Mouse (Mus musculus) intestine, postnatal 0 days (tissue): Measurements from ENCODE around the gene Fam122c. TPM values are rescaled to one million over a fixed set of nuclear protein-coding genes. Genes with fewer than 3 reads are reported as not detected.

ENCODE experiments used
- ATAC-seq: fragments of 200-750 bp; cut with Nextera tagmentation; 2 replicates; pipeline ENCODE4 v1.8.0; 2017; ENCODE audit warnings: mild to moderate bottlenecking, moderate TSS enrichment, moderate library complexity
- H3K27ac ChIP-seq: fragments of 300-500 bp; sonication (generic); 2 replicates; pipeline ENCODE4 v1.5.1; 2014; ENCODE audit warnings: mild to moderate bottlenecking, low read depth, low read length, moderate library complexity
- H3K27me3 ChIP-seq: fragments of 300-500 bp; sonication (generic); replicated peaks from 2 replicates; pipeline ENCODE4 v1.6.1; 2014; ENCODE audit warnings: low read length, mixed read lengths; ENCODE audit not compliant: control insufficient read depth, insufficient read depth
- H3K36me3 ChIP-seq: fragments of 300-500 bp; sonication (generic); 2 replicates; pipeline ENCODE4 v1.6.1; 2014; ENCODE audit warnings: mild to moderate bottlenecking, moderate library complexity; ENCODE audit not compliant: control insufficient read depth, insufficient read depth
- H3K4me1 ChIP-seq: fragments of 300-500 bp; sonication (generic); replicated peaks from 2 replicates; pipeline ENCODE4 v1.6.1; 2014; ENCODE audit warnings: antibody characterized with exemption, low read length, mixed read lengths; ENCODE audit not compliant: control insufficient read depth, insufficient read depth
- H3K4me2 ChIP-seq: fragments of 300-500 bp; sonication (generic); replicated peaks from 2 replicates; pipeline ENCODE4 v1.6.1; 2014; ENCODE audit warnings: low read depth, mild to moderate bottlenecking, moderate library complexity
- H3K4me3 ChIP-seq: fragments of 300-500 bp; sonication (generic); 2 replicates; pipeline ENCODE4 v1.5.1; 2014; ENCODE audit warnings: low read depth, low read length
- H3K9ac ChIP-seq: fragments of 300-500 bp; sonication (generic); 2 replicates; pipeline ENCODE4 v1.6.1; 2014; ENCODE audit warnings: mild to moderate bottlenecking, low read depth, low read length
- H3K9me3 ChIP-seq: fragments of 300-500 bp; sonication (generic); 2 replicates; pipeline ENCODE4 v1.6.1; 2016; ENCODE audit warnings: mixed run types; ENCODE audit not compliant: control insufficient read depth
- CTCF ChIP-seq: sonication (generic); IDR thresholded peaks from 2 replicates; pipeline ENCODE4 v1.5.1; 2016; ENCODE audit warnings: low read depth, mild to moderate bottlenecking, control low read depth, antibody characterized with exemption, moderate library complexity
- WGBS: fragments of 180-500 bp; shearing (Covaris S2); extraction: QIAGEN DNeasy Blood & Tissue Kit; methylation state at CpG from one replicate; pipeline ENCODE4 v1.1.7; 2014; 5-methylcytosine and 5-hydroxymethylcytosine counted together
- polyA plus RNA-seq: library from polyadenylated mRNA; unstranded; fragments of >200 nt; fragmentation: Nextera tagmentation; extraction: Ambion mirVana; gene quantifications from 2 replicates; pipeline ENCODE4 v1.2.1, GENCODE M21; 2015

The Fam122c gene
- polyA plus RNA-seq = not detected in 2 replicates

- TF ChIP-seq CTCF = no peak
- Histone ChIP-seq H3K9me3 (no peaks in the 10 kb centered on the region), H3K4me3 (no peak within 1 kb of the TSS), H3K4me2 (no peak within 1 kb of the TSS), H3K9ac (no peak within 1 kb of the TSS), H3K36me3 (no peaks in the 10 kb centered on the region), H3K4me1 (no peaks in the 10 kb centered on the region), H3K27ac (no peak within 1 kb of the TSS), H3K27me3 (no peaks in the 10 kb centered on the region)
- 45% methylated on average over 1 of the region's 1 CpGs for whole genome bisulfite sequencing
- no peak for ATAC-seq
Measured at GRCm38 (mm10) chrX:53273124-53273523, at the start of gene Fam122c. Gene Fam122c (plus strand): TSS chrX:53273424.

DNA sequence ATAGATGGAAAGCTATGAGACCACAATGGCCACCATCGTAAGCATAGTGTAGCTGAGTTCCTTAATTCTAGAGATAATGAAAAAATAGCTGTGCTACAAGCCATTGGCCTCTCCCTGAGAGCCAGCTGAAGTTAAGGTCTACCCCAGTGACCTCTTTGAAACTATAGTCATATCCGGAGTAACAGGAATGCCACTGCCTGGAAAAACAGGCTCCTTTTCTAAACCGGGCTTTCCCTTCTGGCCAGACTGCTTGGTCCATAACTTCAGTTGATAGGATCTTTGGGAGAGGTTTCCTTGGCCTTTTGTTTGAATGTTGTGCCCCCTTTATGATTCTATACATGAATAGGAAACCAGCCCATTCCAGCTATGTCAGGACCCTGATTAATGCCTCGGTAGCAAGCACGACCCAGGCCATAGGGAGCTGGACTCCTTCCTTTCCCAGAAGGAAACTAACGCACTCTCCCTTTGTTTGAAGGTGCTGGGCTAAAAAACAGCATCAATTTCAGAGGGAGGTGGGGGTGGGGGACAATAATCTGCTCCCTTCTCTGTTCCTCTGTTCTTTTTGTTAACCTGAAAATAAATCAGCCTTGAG is 48.8 kb upstream of the Fam122c start:
- Histone ChIP-seq H3K9ac (no peak overlapping the region), H3K27me3 (no peaks in the 10 kb centered on the region), H3K36me3 (no peaks in the 10 kb centered on the region), H3K27ac (no peak overlapping the region), H3K4me1 (no peaks in the 10 kb centered on the region), H3K9me3 (no peaks in the 10 kb centered on the region), H3K4me3 (no peak overlapping the region), H3K4me2 (no peak overlapping the region)
- WGBS = 63% methylated on average over 6 of the region's 6 CpGs
- ATAC-seq = no peak
- no peak for TF ChIP-seq CTCF

- WGBS = 34% methylated on average over 13 of the region's 13 CpGs
Measured at GRCm38 (mm10) chrX:53231965-53232364, 41.3 kb upstream of the Fam122c start.

GRCm38 (mm10) chrX:53233689-53234088 is 39.5 kb upstream of the Fam122c start:
- ATAC-seq = no peak
- WGBS = 43% methylated on average over 4 of the region's 4 CpGs

More at GRCm38 (mm10) chrX:53231965-53232364, 41.3 kb upstream of the Fam122c start:
- H3K9ac ChIP-seq = peak overlapping the region; percentile 22; the same call in 1 of the 2 replicates
- H3K4me3 ChIP-seq = peak overlapping the region; percentile 23
- no peak for ATAC-seq
- no peaks in the 10 kb centered on the region for H3K27me3 ChIP-seq
- no peak overlapping the region for H3K27ac ChIP-seq
- H3K9me3 ChIP-seq = no peaks in the 10 kb centered on the region
- H3K4me2 ChIP-seq = peak overlapping the region; percentile 56
- no peaks in the 10 kb centered on the region for H3K4me1 ChIP-seq
- TF ChIP-seq CTCF = no peak
- H3K36me3 ChIP-seq = no peaks in the 10 kb centered on the region

DNA sequence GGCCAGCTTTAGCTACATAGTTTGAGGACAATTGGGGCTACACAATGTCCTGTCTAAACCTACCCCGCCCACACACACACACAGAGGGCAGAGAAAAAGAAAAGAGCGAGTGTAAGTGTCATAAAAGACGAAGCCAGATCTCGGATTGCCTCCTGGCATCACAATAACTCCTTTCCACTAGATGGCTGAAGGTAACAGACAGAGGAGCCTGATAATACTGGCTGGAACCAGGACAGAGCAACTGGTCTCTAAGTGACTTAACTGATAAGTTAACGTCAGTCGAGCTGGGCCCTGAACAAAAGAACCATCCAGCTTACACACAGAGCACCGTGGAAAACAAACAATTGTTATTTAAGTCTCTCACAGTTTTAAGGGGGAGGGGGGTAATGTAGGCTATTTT is 36.8 kb upstream of the Fam122c start:
- no peak for ATAC-seq
- H3K27me3 ChIP-seq = no peaks in the 10 kb centered on the region
- no peak overlapping the region for H3K4me3 ChIP-seq
- no peak for TF ChIP-seq CTCF
- no peak overlapping the region for H3K9ac ChIP-seq
- H3K36me3 ChIP-seq = no peaks in the 10 kb centered on the region
- no peaks in the 10 kb centered on the region for H3K9me3 ChIP-seq
- no peak overlapping the region for H3K4me2 ChIP-seq
- H3K27ac ChIP-seq = no peak overlapping the region
- H3K4me1 ChIP-seq = no peaks in the 10 kb centered on the region
- 61% methylated on average over 7 of the region's 7 CpGs for WGBS

More at GRCm38 (mm10) chrX:53233689-53234088, 39.5 kb upstream of the Fam122c start:
- Histone ChIP-seq H3K27me3 (no peaks in the 10 kb centered on the region), H3K9me3 (no peaks in the 10 kb centered on the region), H3K4me3 (no peak overlapping the region), H3K27ac (no peak overlapping the region), H3K4me1 (no peaks in the 10 kb centered on the region), H3K4me2 (no peak overlapping the region), H3K9ac (no peak overlapping the region), H3K36me3 (no peaks in the 10 kb centered on the region)
- TF ChIP-seq CTCF = peak; percentile 65

DNA sequence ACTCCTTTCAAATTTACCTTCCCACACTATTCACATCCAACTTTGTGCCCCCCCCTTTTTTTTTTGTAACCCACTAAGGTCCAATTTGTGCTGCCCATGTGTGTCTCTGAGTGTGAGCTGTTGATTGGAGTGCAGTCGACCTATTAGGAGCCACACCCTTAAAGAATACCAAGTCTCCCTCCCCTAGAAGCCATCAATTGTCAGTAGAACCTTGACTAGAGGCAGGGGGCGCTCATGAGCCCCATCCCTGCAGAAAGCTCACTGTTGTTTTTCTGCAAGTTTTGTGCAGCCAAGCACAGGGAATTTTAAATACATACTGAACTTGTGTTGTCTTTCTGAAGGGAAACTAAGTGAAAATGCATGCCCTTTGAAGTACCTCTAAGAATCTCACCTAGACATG is 35.3 kb upstream of the Fam122c start:
- Histone ChIP-seq H3K4me3 (no peak overlapping the region), H3K4me2 (no peak overlapping the region), H3K9me3 (no peaks in the 10 kb centered on the region), H3K4me1 (no peaks in the 10 kb centered on the region), H3K27me3 (no peaks in the 10 kb centered on the region), H3K27ac (no peak overlapping the region), H3K9ac (no peak overlapping the region), H3K36me3 (no peaks in the 10 kb centered on the region)
- no peak for ATAC-seq
- WGBS = 12% methylated on average over 2 of the region's 2 CpGs
- peak; percentile 56 for TF ChIP-seq CTCF
